Mouse (Mus musculus): ENCODE measurements at regions not wholly inside any gene's neighbourhood (a gene's known extent, or its start where the extent isn't known, plus 50 kb on each side); places are given as distances from the start of the nearest gene placed in this dataset.

DNA sequence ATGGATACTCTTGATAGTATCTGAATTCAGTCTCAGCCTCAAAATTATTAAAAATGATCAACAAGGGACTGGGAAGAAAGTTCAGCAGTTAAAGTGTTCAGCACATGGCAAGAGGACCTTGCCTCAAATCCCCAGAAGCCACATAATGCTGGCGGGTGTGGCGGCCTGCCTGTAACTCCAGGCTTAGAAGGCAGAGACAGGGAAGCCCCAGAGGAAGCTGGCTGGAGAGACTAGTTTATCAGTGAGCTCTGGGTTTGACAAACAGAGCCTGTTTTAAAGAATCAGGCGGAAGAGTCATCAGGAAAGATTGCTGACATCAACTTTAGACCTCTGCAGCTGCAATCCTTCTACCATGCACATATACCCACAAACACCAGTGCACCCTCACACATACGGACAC, 52.1 kb upstream of the Fyn start:
- DNase-seq: no peak

DNA sequence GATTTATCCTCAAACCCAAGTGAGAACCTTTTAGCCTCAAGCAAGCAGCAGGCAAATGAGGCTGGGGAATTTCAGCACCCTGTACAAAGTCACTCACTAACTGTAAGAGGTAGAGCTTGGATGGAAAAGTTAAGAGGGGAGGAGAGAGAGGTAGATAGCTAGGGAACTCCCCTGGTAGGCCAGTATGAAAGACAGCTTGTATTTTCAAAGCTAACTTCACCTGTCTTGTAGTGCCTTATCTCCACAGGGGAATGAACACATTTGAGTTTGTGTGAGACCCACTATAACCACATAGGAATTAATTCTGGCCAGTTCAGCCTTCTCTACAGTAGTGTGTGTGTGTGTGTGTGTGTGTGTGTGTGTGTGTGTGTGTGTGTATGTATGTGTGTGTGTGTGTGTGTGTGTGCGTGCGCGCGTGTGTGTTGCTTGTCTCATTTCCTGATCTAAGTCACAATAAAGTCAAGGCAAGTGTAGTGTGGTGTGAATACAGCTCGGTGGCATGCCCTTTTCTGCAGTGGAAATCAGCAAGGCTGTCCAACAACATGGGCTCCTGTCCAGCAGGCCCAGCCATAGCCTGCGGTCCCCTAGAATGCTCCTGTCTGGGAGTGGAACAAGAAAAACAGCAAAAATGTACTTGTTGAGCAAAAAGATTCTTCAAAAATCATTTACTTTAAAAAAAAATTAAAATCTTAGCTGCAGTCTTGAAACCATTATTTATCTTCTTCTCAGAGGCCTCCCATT, 53.1 kb upstream of the Fyn start:
- no peak for DNase-seq

DNA sequence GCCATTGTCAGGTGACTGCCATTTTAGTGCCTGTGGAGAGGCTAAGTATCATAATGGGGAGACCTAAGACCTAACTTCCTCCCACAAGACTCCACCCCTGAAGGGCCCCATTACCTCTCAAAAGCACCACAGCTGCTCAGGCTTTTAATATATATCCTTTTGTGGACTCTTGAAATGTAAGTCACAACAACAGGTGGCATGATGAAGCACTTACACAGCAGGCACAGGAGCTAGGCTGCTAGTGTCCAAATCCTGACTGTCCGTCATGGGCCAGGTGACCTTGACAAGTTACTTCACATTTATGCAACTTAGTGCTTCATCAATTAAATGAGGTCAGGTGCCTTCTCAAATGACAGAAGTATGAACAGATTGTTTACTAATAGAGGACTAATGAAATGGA, 57.2 kb upstream of the Fyn start:
- DNase-seq: no peak

DNA sequence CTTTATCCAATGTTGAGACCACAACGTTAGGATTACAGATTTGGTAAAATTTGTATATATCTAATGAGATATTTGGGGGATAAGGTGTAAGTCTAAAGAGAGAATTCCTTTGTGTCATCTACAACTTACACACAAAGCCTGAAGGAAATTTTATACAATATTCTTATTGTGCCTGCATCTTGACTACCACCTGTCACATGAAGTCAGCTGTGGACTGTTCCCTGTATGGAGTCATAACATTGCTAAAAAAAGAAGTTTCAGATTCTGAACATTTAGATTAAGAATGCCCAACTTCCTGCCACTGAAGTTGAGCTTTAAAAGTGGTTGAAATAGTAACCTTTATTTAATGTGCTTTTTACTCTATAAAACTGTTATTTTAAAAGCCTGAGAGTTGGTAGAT, 60.1 kb upstream of the Fyn start:
- no peak for DNase-seq

DNA sequence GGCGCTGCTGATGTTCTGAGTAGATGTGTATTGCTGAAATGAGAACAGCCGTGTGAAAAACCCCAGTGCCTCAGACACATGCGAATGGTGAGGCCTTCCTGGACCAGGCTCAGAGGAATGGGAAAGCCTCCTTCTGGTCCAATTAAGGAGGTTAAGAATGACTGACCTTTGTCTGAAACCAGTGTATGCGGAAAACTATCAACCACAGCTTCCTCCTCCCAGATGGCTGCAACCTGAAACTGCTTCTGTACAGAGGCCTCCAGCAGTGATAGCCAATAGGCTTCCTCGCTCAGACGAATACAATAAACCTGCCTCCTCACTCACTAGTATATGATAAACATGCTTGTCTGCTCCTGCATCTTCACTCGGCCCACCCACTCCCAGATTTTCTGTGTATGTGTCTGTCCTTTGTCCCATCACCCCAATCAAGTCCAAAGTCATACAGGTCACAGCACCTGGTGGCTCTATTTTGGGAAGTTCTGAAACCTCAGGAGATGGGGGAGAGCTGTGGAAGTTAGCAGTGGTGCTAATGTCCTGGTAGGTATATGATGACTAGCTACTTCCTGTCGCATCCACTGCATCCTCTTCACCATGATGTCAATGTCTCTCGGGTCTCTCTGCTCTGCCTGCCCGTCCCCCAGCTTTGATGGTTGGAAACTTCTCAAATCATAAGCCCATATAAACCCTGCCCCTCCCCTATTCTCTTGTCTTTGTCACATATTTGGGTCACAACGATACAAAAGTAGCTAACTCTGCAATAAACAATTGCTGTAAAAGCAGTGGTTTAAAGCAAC, 75.8 kb upstream of the Fyn start:
- no peak for DNase-seq

DNA sequence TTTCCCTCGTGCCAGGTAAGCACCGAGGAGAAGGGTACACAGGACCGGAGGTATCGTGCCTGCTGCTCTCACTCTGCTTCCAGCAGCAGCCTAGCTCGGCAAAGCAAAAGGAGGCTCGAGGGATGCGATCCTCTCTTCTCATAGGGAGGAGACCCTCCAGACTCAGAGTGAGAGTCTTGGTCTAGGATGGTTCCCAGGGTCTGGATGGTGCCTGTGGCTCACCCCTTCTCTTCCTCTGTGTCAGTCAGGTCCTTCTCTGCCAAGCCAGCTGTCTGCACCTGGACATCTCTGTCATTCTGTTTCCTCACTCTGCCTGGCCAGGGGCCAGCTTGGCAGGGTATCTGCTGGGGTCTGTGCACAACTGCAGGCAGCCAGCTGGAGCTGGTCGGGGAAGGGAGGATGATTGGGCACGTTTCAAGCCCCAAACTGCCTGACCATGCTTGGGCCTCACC, 76.9 kb upstream of the Fyn start:
- no peak for DNase-seq

DNA sequence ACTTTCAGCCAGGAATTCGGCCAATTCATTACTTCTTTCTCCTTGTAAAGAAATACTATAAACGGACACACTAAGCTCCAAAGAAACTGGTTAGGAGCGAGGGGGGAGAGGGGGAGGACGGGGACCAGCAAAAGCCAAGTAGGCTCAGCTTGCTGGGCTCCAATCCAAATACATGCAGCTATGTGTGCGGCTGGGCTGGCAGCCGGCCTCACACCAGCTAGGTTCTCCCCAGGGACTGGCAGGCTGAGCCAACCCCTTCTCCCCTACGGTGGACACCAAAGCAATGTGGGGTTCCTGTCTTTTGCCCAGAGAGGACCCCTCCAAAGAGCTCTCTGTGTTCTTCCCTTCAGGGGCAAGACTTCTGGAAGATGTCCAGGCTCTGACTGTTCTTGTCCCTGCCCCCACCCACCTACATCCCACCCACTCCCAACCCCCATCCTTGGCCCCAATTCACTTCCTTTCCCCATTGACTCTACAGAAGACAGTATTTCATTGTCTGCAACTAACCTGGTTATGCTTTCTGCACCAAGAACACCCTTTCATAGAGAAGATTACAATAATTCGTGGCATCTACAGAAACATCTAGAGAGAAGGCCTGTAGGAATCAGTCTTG, 77.4 kb upstream of the Fyn start:
- DNase-seq: peak; percentile 53

DNA sequence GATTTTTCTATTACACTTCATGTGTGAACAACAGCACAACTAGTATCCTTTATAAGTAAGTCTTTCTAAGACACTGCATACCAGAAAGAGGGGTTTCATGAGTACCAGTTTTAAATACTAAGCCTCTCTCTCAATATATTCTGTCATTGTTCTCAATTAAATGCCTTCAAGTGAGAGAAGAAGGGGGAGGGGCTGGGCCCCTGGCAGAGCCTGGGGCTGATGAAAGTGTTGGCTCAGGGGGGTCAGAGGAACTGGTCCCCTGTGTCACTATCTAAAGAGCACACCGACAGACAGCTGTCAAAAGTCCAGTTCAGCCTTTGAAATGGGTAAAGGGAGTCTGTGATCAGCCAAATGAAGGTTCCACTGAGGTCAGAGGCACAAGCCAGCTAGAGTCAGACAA, 78.4 kb upstream of the Fyn start:
- no peak for DNase-seq

DNA sequence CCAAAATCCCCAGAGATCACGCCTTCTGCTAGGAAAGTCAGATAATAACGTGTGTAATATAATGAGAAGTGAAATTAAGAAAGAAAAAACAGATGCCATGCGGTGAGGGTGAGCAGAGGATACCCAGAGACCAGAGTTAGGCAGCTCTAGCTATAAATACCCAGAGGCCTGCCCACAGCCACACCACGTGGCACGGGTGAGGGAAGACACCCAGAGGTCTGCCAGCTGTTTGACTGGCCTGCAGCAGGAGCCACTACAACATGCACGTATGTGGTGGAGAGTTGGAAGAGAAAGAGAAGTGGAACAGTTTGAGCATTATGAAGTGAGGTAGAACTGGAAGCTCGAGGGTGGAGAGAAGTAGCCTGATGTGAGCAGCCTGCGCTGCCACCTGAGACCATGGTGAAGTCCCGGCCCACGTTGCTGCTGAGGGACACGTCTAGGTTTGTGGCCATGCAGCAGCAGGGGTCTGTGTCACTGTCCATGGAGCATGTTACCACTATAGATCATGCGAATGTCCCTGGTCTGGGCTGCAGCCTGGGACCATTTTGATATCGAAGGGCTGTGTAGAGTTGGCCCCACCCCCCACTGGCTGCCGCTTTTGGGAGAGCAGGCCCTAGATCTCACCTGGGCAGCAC, 88.2 kb upstream of the Fyn start:
- no peak for DNase-seq

DNA sequence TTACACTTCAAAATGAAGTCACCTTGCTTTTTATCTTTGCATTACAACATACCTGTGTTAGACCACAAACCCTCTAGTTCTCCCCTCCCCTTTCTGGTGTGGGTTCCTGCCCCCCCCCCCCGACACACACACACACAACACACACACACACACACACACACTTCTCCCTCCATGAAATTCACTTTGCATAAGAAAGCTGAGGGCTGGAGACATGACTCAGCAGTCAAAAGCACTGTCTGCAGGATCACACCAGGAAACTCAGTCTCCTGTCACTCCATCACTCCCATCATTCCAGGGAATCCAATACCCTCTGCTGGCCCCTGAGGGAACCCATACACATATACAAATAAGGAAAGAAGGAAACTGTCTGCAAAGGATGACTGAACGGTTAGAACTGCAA, 94.5 kb upstream of the Fyn start:
- no peak for DNase-seq

DNA sequence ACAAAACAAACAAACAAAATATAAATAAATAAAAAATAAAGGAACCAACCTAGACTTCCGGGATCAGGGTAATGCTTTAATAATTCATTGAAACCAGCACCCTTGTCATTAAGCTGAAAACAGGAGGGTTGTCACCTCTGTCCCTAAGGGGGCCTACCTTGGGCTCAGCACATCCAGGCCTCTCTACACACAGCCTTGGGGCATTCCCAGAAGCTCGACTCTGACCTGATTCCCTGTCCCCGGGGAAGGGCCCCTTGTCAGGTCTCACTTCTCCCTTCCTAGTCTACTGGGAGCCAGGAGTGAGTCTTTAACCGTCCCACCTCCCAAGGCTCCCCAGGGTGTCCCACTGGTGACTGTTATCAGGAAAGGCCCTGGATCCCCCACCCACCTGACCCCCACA, 95.2 kb upstream of the Fyn start:
- DNase-seq: no peak

DNA sequence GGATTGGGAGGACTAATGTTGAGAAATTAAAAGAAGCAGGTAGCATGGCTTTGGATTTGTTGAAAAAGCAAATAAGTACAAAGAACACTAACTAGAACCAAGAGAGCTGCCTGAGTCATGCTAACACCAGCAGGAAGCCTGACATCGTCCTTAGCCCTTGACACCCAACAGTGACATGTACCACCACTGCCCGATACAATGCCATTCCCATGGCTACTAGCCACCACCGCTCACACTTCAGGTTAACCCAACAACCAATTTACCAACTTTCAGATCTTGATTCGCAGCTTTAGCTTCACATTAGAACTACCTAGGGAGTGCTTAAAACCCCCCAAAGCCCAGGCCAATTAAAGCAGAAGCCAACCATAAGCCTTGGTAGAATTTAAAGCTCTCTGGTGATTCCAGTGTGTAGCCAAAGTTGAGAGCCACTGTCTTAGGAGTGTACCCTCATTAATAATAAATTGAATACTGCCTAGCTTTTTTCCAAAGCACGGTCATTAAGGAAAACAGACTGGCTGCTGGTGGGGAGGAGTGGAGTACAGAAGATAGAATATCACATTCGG, 96.2 kb upstream of the Fyn start:
- DNase-seq: no peak

DNA sequence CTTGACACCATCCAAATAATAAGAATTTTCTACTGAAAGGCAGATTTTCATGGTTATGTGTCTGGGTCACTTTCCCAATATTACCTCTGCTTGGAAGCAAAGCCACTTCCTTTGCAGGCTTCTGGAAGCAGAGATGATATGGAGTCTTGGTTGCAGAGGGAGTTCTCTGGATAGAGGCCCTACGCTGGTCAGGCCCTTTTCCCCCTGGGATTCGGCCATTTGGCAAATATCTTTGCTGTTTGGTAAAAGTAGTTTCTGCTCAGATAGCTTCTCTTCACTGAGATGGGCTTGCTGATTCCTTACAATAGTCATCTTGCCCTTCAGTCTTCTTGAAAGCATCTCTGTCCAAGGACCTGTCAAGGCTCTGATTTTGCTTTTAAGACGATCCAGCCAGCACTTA, 98.2 kb upstream of the Fyn start:
- no peak for DNase-seq

DNA sequence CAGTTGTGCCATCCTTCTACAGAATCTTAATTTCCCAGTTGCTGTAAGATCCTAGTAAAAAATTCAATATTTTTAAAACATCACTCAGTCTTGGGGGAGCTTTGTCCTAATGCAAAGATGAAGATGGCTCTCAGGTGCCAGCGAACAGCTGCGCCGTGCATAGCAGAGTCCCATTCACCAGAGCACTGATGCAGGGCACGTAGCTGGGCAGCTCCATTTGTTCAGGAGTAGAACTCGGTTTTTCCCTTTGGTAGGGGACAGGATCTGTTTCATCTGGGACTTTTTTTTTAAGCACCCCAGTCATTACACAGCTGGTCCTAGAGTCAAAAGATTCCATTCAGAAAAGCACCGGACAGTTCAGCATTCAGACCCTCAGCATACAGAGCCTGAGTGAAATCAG, 101.4 kb upstream of the Fyn start:
- no peak for DNase-seq

DNA sequence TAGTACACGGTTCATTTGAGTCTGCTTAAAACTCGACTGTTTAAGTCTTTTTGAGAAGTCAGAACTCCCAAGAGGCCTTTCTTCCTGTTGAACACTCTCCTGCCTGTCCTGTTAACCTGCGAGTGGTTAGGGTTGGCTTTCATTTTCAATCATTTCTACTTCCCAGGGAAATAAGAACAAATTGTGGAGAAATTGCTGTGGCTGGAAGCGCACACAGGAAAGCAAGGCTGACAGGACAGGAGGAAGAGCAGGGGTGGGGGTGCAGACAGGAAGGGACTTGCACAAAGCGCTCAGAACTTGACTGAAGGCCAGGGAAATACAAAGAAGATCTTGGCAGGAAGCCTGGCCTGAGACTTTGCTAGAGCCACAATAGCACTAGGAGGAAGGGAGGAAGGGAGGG, 102.2 kb upstream of the Fyn start:
- peak; percentile 63 for DNase-seq

DNA sequence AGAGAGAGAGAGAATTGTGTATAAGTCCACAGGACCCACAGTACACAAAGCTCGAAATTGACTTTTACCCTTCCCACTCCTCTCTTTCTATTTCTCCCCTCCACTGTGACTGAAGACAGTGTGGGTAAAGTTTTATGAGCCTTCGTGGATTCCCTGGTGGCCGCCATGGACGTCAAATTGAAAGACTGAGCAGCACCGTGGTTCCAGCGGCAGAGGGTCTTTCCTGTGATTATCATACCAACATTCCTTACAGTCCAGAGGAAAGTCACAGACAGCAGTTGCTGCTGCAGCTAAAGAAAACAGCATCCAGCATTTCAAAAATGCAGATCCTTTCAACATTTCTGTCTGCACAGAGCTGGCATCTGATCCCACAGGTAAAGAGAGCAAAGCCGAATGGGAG, 98.9 kb upstream of the Ccn6 start:
- DNase-seq: no peak

DNA sequence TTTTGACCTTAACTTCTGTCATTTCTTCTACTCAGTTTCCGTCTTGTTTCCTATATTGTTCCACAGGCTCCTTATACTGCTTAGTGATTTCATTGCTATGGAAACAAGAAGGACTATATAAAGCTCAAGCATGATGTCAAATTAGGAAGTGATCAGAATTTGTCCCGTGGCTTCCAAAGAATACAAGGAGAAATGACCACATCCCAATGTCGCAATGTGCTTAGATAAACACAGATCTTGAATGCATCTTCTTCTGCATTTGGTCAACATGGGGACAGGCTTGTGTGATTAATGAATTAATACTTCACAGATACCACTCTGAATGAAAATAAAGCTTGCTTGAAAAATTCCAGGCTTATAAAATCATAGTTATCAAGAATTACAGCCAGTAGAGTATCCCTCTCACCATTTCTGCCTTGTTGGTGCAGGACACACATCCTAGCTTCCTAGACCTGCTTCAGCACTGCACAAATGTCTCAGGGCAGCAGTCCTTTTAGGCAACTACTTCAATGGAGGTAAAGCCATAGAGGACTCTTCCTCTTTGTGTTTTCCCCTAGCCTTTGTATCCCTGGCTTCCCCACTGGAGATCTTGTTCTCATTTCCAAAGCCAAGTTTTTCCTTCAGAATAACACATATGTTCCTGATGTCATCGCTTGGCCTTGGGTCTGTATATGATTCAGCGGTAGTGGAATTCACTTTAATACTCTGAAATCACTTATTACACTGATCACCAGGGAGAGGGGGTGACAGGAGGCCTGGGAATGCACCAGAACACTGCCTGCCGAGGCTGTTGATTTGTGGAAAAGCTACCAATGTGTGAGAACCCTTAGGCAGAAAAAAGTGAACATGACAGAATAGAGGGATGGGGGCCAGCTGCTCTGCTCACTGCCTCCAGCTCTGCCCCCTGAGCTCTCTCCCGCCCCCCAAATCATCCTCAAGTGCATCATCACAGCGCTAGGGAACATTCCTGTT, 97.9 kb upstream of the Ccn6 start:
- no peak for DNase-seq

DNA sequence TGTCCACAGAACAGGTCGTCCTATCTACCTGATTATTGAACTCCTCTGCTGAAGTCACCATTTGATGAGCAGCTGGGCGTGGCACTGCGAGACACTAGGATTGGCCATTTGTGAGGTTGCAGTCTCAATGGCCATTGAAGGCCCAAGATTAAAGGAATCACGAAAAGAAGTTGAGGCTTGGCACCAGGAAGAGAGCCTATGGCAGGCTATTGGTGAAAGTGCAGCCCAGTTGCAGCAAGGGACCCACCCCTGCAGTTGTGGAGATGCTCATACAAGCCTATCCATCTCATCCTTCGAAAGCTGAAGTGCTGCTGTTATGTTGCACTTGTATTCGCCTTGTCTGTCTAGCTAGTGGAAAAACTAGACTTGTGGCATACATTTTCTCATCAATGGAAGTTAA, 96.5 kb upstream of the Ccn6 start:
- DNase-seq: no peak

DNA sequence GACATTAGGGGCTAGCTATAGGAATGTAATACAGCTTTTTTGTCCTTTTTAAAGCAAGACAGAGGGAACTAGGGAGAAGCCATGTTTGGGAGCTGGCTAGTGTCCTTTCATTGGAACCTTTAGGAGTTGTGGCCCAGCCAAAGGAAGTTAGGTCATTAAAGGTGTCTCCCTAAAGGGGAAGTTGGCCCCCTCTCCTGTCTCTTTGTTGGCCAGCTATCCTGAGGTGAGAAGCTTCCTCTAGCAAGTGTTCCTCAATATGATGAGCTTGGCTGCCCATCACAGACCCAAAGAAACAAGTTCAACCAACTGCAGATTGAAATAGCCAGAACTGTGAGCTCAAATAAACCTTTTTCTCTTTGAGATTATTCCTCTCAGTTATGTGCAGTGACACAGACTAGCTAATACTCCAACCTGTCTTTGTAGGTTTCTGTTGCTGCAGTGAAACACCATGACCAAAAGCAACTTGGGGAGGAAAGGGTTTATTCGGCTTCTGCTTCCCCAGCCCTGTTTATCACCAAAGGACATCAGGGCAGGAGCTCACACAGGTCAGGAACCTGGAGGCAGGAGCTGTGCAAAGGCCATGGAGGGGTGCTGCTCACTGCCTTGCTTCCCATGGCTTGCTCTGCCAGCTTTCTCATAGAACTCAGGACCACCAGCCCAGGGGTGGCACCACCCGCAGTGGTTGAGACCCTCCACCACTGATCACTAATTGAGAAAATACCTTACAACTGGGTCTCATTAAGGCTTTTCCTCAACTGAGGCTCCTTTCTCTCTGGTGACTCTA, 94.0 kb upstream of the Ccn6 start:
- no peak for DNase-seq

DNA sequence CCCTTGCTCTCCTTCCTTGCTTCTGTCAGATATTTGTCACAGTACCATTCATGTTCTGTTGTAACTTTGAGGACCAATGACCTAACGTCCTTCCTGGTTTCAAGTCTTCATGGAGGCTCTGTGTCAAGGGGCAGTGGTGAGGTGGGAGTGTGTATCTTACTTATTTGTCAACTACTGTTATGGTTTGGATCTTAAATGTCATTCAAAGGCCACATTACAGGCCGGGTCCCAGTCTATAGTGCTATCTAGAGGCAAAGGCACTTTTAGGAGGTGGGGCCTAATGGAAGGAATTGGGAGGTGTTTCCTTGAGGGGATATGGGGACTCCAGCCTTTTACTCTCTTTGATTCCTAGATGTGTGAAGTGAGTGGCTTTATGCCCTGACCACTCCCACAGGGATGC, 91.0 kb upstream of the Ccn6 start:
- no peak for DNase-seq

DNA sequence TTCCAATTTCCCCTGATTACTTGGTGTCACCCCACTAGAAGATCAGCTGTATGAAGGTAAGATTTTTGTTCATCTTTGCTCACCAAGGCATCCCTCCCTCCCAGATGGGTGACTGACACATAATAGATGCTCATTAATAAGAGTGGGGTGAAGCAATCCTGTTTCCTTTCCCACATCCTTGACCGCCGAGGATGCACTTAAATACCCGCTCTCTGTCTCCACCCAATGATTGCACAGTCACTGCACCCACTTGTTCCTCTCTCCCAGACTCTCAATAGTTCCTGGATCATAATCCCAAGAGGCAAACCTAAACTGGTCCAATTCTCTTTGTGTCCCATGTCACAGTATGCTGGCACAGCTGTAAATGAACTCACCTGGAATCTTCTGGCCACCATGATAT, 86.4 kb upstream of the Ccn6 start:
- no peak for DNase-seq

Measured in cerebellum, adult 9-11 months (tissue).